Mouse (Mus musculus) spleen, adult 18-20 months (tissue): ENCODE measurements around the gene Pdap1.

Experiments
- DNase-seq, 2 experiments: peaks; one replicate each; pipeline ENCODE4 v3.0.0; 2022; ENCODE audit warnings: mixed read lengths in 2 of 2

The Pdap1 gene

GRCm38 (mm10) chr5:145081866-145082613, 58.0 kb downstream of the Pdap1 start:
- no peak for DNase-seq
